Mouse (Mus musculus) CH12.LX (cell line): ENCODE results near the gene Aspdh.

Experiments used
- POLR2A ChIP-seq: IDR thresholded peaks from 2 replicates; pipeline ENCODE4 v1.6.1; 2011; ENCODE audit warnings: low read depth, mild to moderate bottlenecking, improper control_type of control experiment, low read length
- SIN3A ChIP-seq: IDR thresholded peaks from 2 replicates; pipeline ENCODE4 v1.6.1; 2012; ENCODE audit warnings: low read length, improper control_type of control experiment, inconsistent platforms

DNA sequence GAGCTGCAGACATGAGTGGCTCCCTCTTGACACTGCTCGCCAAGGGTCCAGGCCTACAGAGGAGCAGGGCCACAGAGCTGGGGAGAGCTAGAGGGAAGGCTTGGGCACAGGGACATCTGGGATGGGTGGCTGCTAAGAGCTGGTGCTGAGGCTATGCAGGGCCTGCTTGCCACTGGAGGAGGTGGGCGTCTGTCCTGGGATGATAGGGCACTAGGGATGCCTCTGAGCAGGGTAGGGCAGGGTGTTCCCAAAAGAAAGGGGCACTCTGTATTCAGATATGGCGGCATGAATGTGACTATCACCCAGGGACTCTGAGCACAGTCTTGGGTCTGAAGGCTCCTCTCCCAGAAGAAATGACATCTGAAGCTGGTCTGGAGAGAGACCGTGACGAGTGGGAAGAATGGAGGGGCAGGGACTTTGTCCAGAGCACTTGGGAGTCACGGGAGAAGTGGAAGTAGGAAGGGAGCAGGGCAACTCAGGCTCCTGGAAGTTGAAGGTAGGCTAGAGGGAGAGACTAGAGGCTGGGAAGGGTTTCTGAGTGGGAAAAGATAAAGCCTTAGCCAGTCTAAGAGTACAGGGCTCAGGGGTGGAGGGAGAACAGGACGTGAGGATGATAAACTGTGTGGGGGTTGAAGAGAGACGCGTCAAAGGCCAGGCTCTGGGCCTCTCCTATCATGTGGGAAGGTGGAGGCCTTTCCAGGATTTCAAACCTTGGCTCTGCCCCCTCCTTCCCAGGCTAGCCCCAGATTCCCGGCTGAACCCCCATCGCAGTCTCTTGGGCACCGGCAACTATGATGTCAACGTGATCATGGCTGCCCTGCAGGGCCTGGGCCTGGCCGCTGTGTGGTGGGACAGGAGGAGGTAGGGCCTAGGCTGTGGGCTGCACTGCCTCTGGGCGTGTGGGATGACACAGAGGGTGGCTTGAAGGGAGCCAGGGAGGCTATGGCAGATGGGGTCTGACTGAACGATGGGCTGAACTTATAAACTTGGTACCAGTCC, 4.8 kb downstream of the Aspdh start:
- TF ChIP-seq POLR2A, result no peak
- TF ChIP-seq SIN3A, result no peak
